Mouse (Mus musculus): ENCODE data around the gene Iqsec3. TPM values are rescaled to one million over a fixed set of nuclear protein-coding genes. Genes with fewer than 3 reads are reported as not detected.

The Iqsec3 gene
- polyA plus RNA-seq, 1 experiment from 2014 or later, result 1.5 TPM

DNA sequence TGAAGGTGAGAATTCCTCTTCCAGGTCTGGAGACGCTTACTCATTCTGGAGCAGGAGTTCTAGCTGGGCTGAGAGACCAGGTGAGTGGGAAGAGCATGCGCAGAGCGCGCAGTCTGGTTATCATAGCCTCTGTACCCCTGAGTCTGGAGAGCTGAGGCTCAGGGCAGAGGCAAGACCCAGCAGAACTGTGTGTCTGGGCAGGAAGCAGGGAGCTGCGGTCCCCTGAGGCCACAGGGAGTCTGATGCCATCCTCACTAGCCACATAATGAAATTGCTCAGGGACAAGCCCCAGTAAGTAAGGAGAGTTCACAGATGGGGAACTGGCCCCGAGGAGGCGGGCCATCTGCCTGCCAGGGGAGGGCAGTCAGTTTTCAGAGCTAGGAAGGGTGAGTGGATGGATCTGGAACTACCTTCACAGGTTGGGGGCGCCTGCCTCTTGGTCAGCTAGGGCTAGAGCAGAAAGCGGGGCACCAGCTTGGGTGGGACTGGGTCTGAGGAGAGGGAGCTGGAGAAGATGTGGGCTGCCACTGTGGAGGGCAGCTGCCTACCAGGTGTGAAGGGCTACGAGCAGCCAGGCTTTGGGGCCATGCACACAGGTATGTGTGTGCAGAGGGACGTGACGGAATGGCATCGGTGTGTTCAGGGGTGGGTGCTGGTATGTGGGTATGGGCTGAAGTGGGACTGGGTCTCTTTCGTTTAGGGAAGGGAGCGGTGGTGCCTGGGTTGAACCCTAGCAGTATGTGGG lies 130.3 kb downstream of the Iqsec3 start, which contains the start of gene Slc6a12:
Slc6a12 (plus strand) TSS at position 51 of the 745 bp plus-strand sequence.
- no peak within 1 kb of the TSS for H3K4me3 ChIP-seq
- no peaks in the 10 kb centered on the region for H3K9me3 ChIP-seq
- peaks cover 22% of the 10 kb centered on the region for H3K27me3 ChIP-seq (ENCODE audit: insufficient read depth, poor library complexity, severe bottlenecking)
- no peak within 1 kb of the TSS for H3K27ac ChIP-seq
- peaks cover 38% of the 10 kb centered on the region; the same call in 1 of the 2 replicates for H3K4me1 ChIP-seq (replicated peaks)
- no peaks in the 10 kb centered on the region for H3K36me3 ChIP-seq
- no peak for DNase-seq (ENCODE audit: low spot score)
- 74% methylated on average over 15 of the region's 15 CpGs for WGBS

DNA sequence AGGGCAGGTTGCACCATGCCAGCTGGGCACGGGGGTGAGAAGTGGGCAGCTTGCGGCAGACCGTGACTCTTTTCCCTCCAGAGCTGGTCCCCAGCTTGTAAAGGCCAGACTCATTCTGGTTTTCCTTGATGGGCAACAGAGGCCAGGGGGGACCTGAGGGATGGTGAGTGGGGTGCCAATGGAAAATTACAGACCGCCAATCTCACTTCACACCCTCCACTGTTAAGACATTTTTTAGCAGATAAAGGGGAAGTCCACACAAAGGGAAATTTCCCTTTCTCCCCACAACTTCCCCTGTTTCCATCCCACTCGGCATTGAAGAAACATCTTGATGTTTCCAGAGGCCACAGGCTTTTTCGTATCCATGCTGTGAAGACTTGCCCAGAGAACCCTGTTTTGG lies 131.8 kb downstream of the Iqsec3 start:
- Histone ChIP-seq H3K4me3 (no peak overlapping the region), H3K9me3 (no peaks in the 10 kb centered on the region), H3K36me3 (no peaks in the 10 kb centered on the region), H3K27me3 (ENCODE audit: insufficient read depth, poor library complexity, severe bottlenecking) (peaks cover 22% of the 10 kb centered on the region), H3K4me1 (replicated peaks) (peaks cover 36% of the 10 kb centered on the region; the same call in 1 of the 2 replicates), H3K27ac (no peak overlapping the region)
- DNase-seq (ENCODE audit: low spot score), result no peak
- WGBS, result 94% methylated on average over 6 of the region's 6 CpGs

DNA sequence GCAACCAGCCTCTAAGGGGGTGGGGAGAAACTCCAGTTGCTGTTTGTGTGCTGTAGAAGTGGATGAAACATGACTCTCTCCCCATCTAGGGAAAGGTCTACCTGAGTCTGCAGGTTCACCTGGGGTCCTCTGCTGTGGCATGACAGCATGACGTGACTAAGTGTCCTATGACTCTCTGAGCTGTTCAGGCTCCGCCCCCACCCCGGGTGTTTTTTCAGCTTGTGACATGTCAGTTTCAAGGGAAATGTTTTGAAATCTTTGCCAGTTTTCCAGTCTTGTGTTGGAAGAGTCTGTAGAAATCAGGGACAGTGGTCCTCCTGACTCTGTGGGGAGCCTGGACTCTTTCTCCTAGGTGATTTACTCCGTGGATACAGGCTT lies 135.0 kb downstream of the Iqsec3 start:
- Histone ChIP-seq H3K36me3 (no peaks in the 10 kb centered on the region), H3K4me3 (no peak overlapping the region), H3K27me3 (ENCODE audit: insufficient read depth, poor library complexity, severe bottlenecking) (peaks cover 20% of the 10 kb centered on the region), H3K27ac (no peak overlapping the region), H3K4me1 (replicated peaks) (peaks cover 16% of the 10 kb centered on the region; the same call in 1 of the 2 replicates), H3K9me3 (no peaks in the 10 kb centered on the region)
- WGBS, result 44% methylated on average over 4 of the region's 4 CpGs
- no peak for DNase-seq (ENCODE audit: low spot score)

DNA sequence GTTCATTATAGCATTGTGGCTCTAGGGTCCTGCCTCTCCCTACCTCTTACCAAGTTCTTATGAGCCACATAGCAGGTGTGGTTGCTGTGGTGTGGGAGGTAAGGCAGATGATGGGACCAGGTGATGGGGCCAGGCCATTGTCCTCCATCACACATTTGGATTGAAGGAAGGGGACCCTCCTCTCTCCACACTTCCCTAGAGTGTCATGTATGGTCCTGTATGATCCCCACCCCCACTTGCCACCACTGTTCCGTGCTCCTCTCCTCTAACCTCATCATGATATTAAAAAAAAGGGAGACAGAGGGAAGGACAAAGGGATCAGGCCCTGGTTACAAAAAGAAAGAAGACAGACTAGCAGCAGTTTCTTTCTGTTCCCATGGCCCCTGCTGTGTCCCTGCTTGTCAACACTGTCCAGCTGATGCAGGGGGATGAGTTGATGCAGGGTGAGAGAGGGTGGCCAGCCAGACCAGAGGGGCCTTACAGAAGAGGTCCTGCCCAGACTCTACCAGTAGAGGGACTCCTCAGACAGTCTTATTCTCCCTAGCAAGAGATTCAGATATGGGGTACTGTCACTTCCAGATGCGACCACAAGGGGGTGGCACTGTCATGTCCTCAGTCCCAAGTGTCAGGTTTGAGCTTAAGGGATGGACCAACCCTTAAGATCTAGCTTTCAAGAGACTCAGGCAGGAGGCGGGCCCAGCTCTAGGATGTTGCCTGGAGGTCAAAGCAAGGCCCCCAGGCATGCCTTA lies 135.5 kb downstream of the Iqsec3 start:
- H3K9me3 ChIP-seq, result no peaks in the 10 kb centered on the region
- no peaks in the 10 kb centered on the region for H3K36me3 ChIP-seq
- H3K27me3 ChIP-seq (ENCODE audit: insufficient read depth, poor library complexity, severe bottlenecking), result peaks cover 14% of the 10 kb centered on the region; the same call in 1 of the 2 replicates
- no peak overlapping the region for H3K4me3 ChIP-seq
- peak; percentile 88 for DNase-seq (ENCODE audit: low spot score)
- peaks cover 11% of the 10 kb centered on the region; the same call in 1 of the 2 replicates for H3K4me1 ChIP-seq (replicated peaks)
- H3K27ac ChIP-seq, result no peak overlapping the region
- WGBS, result 29% methylated on average over 3 of the region's 3 CpGs

DNA sequence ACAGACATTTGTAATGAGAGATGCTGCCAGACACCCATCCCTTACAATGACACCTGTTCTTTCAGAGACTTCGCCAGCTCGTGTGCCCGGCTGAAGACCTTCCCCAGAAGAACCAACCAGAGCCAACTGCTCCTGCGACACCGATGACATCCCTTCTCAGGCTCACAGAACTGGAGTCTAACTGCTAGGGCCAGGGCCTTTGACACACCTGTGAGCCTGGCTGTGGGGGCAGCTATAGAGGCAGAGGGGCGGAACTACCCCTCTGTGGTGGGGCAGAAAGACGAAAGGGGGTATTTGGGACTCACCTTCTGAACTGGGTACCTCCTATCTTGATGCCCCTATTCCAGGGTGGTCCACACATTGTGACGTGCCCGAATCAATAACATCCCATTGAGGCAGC lies 136.2 kb downstream of the Iqsec3 start:
- 90% methylated on average over 9 of the region's 9 CpGs for WGBS
- DNase-seq (ENCODE audit: low spot score), result no peak

DNA sequence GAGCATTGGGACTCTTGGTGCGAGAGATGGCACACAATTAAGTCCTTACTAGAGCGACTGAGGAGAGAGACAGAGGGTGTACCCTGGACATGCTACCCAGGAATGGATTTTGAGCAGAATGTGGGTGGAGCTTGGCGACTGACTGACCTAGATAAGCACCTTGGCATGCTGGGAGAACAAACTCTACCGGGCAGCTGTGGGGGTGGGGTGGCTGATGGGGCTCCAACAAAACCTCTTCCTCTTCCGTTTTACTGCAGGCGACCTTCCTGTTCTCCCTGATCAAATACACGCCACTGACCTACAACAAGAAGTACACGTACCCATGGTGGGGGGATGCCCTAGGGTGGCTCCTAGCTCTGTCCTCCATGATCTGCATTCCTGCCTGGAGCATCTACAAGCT lies 136.9 kb downstream of the Iqsec3 start:
- DNase-seq (ENCODE audit: low spot score), result no peak
- Histone ChIP-seq H3K4me3 (no peak overlapping the region), H3K27ac (no peak overlapping the region), H3K36me3 (no peaks in the 10 kb centered on the region), H3K9me3 (no peaks in the 10 kb centered on the region), H3K27me3 (ENCODE audit: insufficient read depth, poor library complexity, severe bottlenecking) (peaks cover 10% of the 10 kb centered on the region), H3K4me1 (replicated peaks) (0 out of 2 replicates have a peak, but pooled peaks cover 8% of the 10 kb centered on the region)
- 68% methylated on average over 8 of the region's 8 CpGs for WGBS

More for the DNA sequence above, 136.2 kb downstream of the Iqsec3 start:
- Histone ChIP-seq H3K4me1 (replicated peaks) (0 out of 2 replicates have a peak, but pooled peaks cover 8% of the 10 kb centered on the region), H3K9me3 (no peaks in the 10 kb centered on the region), H3K4me3 (no peak overlapping the region), H3K36me3 (no peaks in the 10 kb centered on the region), H3K27me3 (ENCODE audit: insufficient read depth, poor library complexity, severe bottlenecking) (peaks cover 12% of the 10 kb centered on the region; the same call in 1 of the 2 replicates), H3K27ac (0 out of 2 replicates have a peak overlapping the region, but pooled peaks have one; percentile 29)

DNA sequence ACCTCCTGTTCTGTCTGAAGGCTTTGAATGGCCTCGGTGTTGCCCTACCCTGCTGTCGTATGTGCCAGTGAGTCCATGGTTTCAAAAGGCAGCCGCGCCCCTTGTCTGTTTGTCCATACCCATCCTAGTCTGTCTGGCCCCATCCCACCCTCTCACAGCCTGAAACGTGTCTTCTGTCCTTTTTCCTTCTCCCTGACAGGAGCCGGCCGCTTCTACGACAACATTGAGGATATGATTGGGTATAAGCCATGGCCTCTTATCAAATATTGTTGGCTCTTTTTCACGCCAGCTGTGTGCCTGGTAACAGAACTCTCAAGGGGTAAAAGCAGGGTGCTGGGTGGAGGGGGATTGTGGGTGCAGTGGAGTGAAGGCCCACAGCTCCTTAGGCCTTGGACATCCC lies 137.6 kb downstream of the Iqsec3 start:
- no peak for DNase-seq (ENCODE audit: low spot score)
- Histone ChIP-seq H3K36me3 (no peaks in the 10 kb centered on the region), H3K27me3 (ENCODE audit: insufficient read depth, poor library complexity, severe bottlenecking) (peaks cover 11% of the 10 kb centered on the region), H3K4me3 (no peak overlapping the region), H3K4me1 (replicated peaks) (peaks cover 10% of the 10 kb centered on the region; the same call in 1 of the 2 replicates), H3K9me3 (no peaks in the 10 kb centered on the region), H3K27ac (0 out of 2 replicates have a peak overlapping the region, but pooled peaks have one; percentile 5)
- WGBS, result 91% methylated on average over 9 of the region's 9 CpGs

DNA sequence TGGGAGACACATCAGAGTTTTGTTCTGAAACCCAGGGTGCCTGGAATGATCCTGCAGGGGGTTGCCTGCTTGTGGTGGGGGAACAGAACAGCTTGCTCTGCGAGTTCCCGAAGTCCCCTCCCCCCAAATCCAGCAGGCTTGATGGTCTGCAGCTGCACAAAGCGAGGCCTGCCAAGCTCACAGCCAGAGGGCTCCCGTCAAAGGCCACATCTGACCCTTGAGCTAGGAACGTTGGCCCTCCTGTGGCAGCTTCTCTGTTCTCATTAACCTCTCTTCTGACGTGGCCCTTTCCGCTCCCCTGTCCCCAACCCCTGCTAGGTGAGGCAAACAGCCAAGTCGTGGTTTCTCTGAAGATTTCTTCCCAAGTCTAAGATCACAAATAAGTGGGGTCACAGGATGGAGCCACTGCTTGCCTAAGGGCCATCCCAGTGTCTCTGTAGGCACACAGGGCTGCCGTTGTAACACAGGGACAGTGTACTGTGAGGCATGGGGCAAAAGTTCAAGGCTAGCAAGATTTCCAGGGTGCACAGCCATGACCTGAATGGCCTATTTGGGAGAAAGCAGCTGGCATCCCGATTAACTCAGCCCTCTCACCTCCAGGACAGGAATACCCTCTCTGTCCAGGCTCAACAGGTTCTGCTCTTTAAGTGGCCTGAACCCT lies 143.5 kb downstream of the Iqsec3 start:
- no peaks in the 10 kb centered on the region for H3K9me3 ChIP-seq
- H3K36me3 ChIP-seq, result no peaks in the 10 kb centered on the region
- H3K4me3 ChIP-seq, result no peak overlapping the region
- peaks cover 53% of the 10 kb centered on the region for H3K4me1 ChIP-seq (replicated peaks)
- DNase-seq (ENCODE audit: low spot score), result peak; percentile 71
- peak overlapping the region; percentile 76 for H3K27ac ChIP-seq
- H3K27me3 ChIP-seq (ENCODE audit: insufficient read depth, poor library complexity, severe bottlenecking), result peaks cover 18% of the 10 kb centered on the region
- WGBS, result 5% methylated on average over 10 of the region's 10 CpGs

DNA sequence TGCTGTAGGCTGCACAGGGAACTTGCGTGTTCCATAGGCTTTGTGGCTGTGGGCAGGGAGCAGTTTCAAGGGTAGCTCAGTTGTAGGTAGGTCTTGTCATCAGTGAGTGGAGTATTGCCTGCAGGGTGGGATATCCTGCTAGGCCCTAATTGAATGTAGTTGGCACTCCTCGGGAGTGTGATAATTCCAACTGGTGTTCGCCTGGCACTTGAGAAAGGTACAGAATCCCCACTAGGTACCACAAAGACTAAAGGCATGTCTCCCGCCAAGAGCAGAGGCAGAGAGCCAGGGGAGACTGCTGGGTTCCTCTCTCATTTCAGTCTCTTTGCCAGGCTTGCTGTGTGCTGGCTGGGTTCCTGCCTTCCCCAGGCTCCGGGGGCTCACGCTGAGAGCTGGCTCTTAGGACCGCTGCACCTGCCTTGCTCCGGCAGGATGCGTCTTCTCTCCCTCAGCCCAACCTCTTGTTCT lies 145.0 kb downstream of the Iqsec3 start:
- Histone ChIP-seq H3K36me3 (no peaks in the 10 kb centered on the region), H3K4me1 (replicated peaks) (peaks cover 53% of the 10 kb centered on the region), H3K9me3 (no peaks in the 10 kb centered on the region), H3K4me3 (no peak overlapping the region), H3K27me3 (ENCODE audit: insufficient read depth, poor library complexity, severe bottlenecking) (peaks cover 18% of the 10 kb centered on the region), H3K27ac (0 out of 2 replicates have a peak overlapping the region, but pooled peaks have one; percentile 29)
- 52% methylated on average over 9 of the region's 9 CpGs for WGBS
- no peak for DNase-seq (ENCODE audit: low spot score)

DNA sequence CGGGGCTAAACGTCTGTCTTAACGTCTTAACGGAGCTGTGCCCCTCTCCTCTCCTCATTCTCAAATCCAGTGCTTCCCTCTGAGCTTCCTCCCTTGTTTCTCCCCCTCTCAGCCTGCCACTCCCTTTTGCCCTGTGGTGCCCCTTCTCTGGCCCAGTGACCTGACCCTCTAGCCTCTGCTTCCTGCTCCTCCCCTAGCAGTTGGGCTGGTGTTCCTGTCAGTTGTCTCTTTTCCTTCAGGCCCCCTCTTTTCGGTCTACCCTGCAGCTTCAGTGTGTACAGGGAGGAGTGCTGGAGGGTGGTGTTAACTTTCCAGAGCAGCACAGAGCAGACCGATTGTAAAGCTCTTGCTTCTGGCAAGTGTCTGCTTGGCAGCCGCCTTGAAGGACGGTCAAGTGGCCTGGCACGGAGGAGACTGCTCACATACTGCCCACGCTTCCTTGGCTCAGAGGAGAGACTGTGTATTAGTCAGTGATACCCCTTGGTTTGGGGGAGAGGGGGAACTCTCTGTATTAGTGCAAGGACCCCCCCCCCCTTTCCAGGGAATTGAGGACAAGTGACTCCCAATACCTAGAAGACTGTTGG lies 146.9 kb downstream of the Iqsec3 start:
- Histone ChIP-seq H3K4me1 (replicated peaks) (peaks cover 56% of the 10 kb centered on the region), H3K36me3 (no peaks in the 10 kb centered on the region), H3K27ac (no peak overlapping the region), H3K27me3 (ENCODE audit: insufficient read depth, poor library complexity, severe bottlenecking) (peaks cover 17% of the 10 kb centered on the region), H3K9me3 (no peaks in the 10 kb centered on the region), H3K4me3 (no peak overlapping the region)
- DNase-seq (ENCODE audit: low spot score), result no peak
- 51% methylated on average over 10 of the region's 10 CpGs for WGBS

DNA sequence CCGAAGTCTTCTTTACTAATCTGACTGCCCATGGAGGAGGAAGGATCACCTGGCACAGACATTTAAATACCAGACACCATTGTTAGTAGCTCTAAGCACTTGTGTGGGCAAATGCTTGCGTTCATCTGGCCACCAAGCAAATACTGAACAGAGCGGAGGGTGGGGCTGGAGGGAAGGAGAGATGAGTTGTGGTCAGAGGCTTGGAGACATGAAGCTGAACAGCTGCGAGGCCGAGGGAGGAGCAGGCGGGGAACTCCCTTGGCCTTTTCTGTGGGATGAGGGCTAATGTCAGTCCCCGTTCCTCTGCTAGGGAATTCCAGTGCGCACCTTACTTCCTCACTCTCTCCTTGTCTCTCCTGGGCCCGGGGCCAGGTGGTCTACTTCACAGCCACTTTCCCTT lies 147.7 kb downstream of the Iqsec3 start:
- Histone ChIP-seq H3K4me3 (no peak overlapping the region), H3K27me3 (ENCODE audit: insufficient read depth, poor library complexity, severe bottlenecking) (peaks cover 11% of the 10 kb centered on the region), H3K27ac (peak overlapping the region; percentile 35; the same call in 1 of the 2 replicates), H3K36me3 (no peaks in the 10 kb centered on the region), H3K4me1 (replicated peaks) (peaks cover 53% of the 10 kb centered on the region), H3K9me3 (no peaks in the 10 kb centered on the region)
- 74% methylated on average over 9 of the region's 9 CpGs for WGBS
- DNase-seq (ENCODE audit: low spot score), result no peak

DNA sequence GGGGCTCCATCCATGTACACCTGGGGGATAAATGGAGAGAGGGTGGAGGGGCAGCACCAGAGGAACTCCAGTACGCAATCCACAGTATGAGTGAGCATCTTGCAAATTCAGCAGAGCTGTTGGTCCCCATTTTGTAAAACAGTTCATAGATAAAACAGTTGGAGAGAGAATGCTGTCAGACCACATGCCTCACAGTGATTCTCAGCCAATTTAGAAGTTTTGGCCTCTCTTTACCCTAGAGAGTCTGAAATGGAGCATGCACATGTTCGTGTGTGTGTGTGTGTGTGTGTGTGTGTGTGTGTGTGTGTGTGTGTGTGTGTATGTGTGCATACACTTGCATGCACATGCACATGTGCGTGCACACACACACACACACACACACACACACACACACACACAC lies 148.2 kb downstream of the Iqsec3 start:
- Histone ChIP-seq H3K4me1 (replicated peaks) (peaks cover 48% of the 10 kb centered on the region), H3K9me3 (no peaks in the 10 kb centered on the region), H3K4me3 (no peak overlapping the region), H3K36me3 (no peaks in the 10 kb centered on the region), H3K27me3 (ENCODE audit: insufficient read depth, poor library complexity, severe bottlenecking) (peaks cover 11% of the 10 kb centered on the region), H3K27ac (no peak overlapping the region)
- WGBS, result 92% methylated on average over 2 of the region's 3 CpGs
- DNase-seq (ENCODE audit: low spot score), result no peak
